Mouse (Mus musculus) thymus, adult 2 months (tissue): ENCODE measurements around the gene Plppr2. TPM values are rescaled to one million over a fixed set of nuclear protein-coding genes. Genes with fewer than 3 reads are reported as not detected.

ENCODE experiments used
- DNase-seq: peaks from one replicate; pipeline ENCODE4 v3.0.0; 2021
- H3K27ac ChIP-seq: fragments of 200-500 bp; 2 replicates; pipeline ENCODE4 v1.5.1; 2012; ENCODE audit warnings: low read length, control low read depth; ENCODE audit not compliant: control insufficient read depth, insufficient read depth
- H3K27me3 ChIP-seq: fragments of 200-500 bp; 2 replicates; pipeline ENCODE4 v1.6.1; 2012; ENCODE audit warnings: mild to moderate bottlenecking, low read length, moderate library complexity, mixed read lengths; ENCODE audit not compliant: control insufficient read depth, insufficient read depth
- H3K36me3 ChIP-seq: fragments of 200-500 bp; 2 replicates; pipeline ENCODE4 v1.6.1; 2012; ENCODE audit warnings: mild to moderate bottlenecking, low read length, moderate library complexity; ENCODE audit not compliant: control insufficient read depth, insufficient read depth
- H3K4me1 ChIP-seq: fragments of 200-500 bp; replicated peaks from 2 replicates; pipeline ENCODE4 v1.6.1; 2012; ENCODE audit warnings: low read length; ENCODE audit not compliant: control insufficient read depth, insufficient read depth
- H3K4me3 ChIP-seq: fragments of 200-500 bp; 2 replicates; pipeline ENCODE4 v1.5.1; 2012; ENCODE audit warnings: mild to moderate bottlenecking, low read length, control low read depth, moderate library complexity; ENCODE audit not compliant: control insufficient read depth, insufficient read depth
- CTCF ChIP-seq: fragments of 200-500 bp; IDR thresholded peaks from 2 replicates; pipeline ENCODE4 v1.5.1; 2012; ENCODE audit warnings: mild to moderate bottlenecking, control low read depth, low read length, moderate library complexity, borderline replicate concordance; ENCODE audit not compliant: control insufficient read depth, poor library complexity, insufficient read depth; ENCODE audit errors: extremely low read depth
- POLR2A ChIP-seq: fragments of 200-500 bp; IDR thresholded peaks from 2 replicates; pipeline ENCODE4 v1.6.1; 2012; ENCODE audit warnings: mild to moderate bottlenecking, low read length, control low read depth, moderate library complexity; ENCODE audit not compliant: control insufficient read depth, poor library complexity, insufficient read depth; ENCODE audit errors: extremely low read depth
- WGBS: fragments of 180-500 bp; shearing (Covaris S2); methylation state at CpG from one replicate; pipeline ENCODE4 v1.1.7; 2018; 5-methylcytosine and 5-hydroxymethylcytosine counted together
- polyA plus RNA-seq: library from polyadenylated mRNA; depleted of rRNA; stranded (reverse); fragments of >200 nt; gene quantifications from 2 replicates; pipeline ENCODE4 v1.2.3, GENCODE M21; 2012; rRNA removed

Gene Plppr2
- 3.8 and 5.5 TPM in 2 replicates for polyA plus RNA-seq

- Histone ChIP-seq H3K27ac (no peak within 1 kb of the TSS), H3K4me1 (peaks cover 10% of the 10 kb centered on the region), H3K4me3 (peak within 1 kb of the TSS; percentile 35), H3K27me3 (no peaks in the 10 kb centered on the region), H3K36me3 (no peaks in the 10 kb centered on the region)
- WGBS, result 5% methylated on average over 42 of the region's 43 CpGs
- TF ChIP-seq POLR2A, result no peak
- TF ChIP-seq CTCF, result no peak
- DNase-seq, result peak; percentile 74
These were observed at the start of gene Plppr2 for GRCm38 (mm10) chr9:21936692-21937570. TSS of gene Plppr2 (plus strand) at chr9:21937033.

- 55% methylated on average over 3 of the region's 3 CpGs for WGBS
- no peak overlapping the region for H3K27ac ChIP-seq
- H3K4me1 ChIP-seq, result no peaks in the 10 kb centered on the region
- H3K36me3 ChIP-seq, result no peaks in the 10 kb centered on the region
- no peak for DNase-seq
- no peaks in the 10 kb centered on the region for H3K27me3 ChIP-seq
- no peak overlapping the region for H3K4me3 ChIP-seq
- no peak for TF ChIP-seq POLR2A
- no peak for TF ChIP-seq CTCF
These were observed 47.6 kb upstream of the Plppr2 start for GRCm38 (mm10) chr9:21889229-21889628.

- peaks cover 3% of the 10 kb centered on the region; the same call in 1 of the 2 replicates for H3K4me1 ChIP-seq
- TF ChIP-seq CTCF, result no peak
- no peak for TF ChIP-seq POLR2A
- H3K27ac ChIP-seq, result no peak overlapping the region
- H3K36me3 ChIP-seq, result no peaks in the 10 kb centered on the region
- WGBS, result 24% methylated on average over 10 of the region's 10 CpGs
- peak overlapping the region; percentile 19 for H3K4me3 ChIP-seq
- peak; percentile 23 for DNase-seq
- no peaks in the 10 kb centered on the region for H3K27me3 ChIP-seq
These were observed 35.5 kb upstream of the Plppr2 start for GRCm38 (mm10) chr9:21901223-21901820.

GRCm38 (mm10) chr9:21904031-21904430, 32.8 kb upstream of the Plppr2 start:
- DNase-seq, result no peak
- H3K36me3 ChIP-seq, result no peaks in the 10 kb centered on the region
- no peaks in the 10 kb centered on the region for H3K27me3 ChIP-seq
- TF ChIP-seq CTCF (no peak), POLR2A (no peak)
- no peak overlapping the region for H3K27ac ChIP-seq
- WGBS, result 93% methylated on average over 4 of the region's 4 CpGs
- H3K4me3 ChIP-seq, result no peak overlapping the region
- H3K4me1 ChIP-seq, result peaks cover 18% of the 10 kb centered on the region

- WGBS, result 8% methylated on average over 11 of the region's 11 CpGs
- H3K4me1 ChIP-seq, result peaks cover 26% of the 10 kb centered on the region
- H3K27me3 ChIP-seq, result no peaks in the 10 kb centered on the region
- no peak for DNase-seq
- H3K36me3 ChIP-seq, result no peaks in the 10 kb centered on the region
- peak overlapping the region; percentile 16; the same call in 1 of the 2 replicates for H3K27ac ChIP-seq
- TF ChIP-seq POLR2A (no peak), CTCF (no peak)
- H3K4me3 ChIP-seq, result no peak overlapping the region
These were observed 28.6 kb upstream of the Plppr2 start for GRCm38 (mm10) chr9:21908216-21908615.

GRCm38 (mm10) chr9:21909474-21910223, 27.2 kb upstream of the Plppr2 start:
- TF ChIP-seq POLR2A, result no peak
- Histone ChIP-seq H3K36me3 (no peaks in the 10 kb centered on the region), H3K4me1 (peaks cover 26% of the 10 kb centered on the region), H3K4me3 (no peak overlapping the region), H3K27me3 (no peaks in the 10 kb centered on the region), H3K27ac (no peak overlapping the region)
- DNase-seq, result no peak
- 65% methylated on average over 10 of the region's 10 CpGs for WGBS
